9 mouse cellular contexts compared by ENCODE assay signal in genomic region chr4:100537898-100538297, GRCm38 (mm10). TPM values are rescaled to one million over a fixed set of nuclear protein-coding genes. Genes with fewer than 3 reads are reported as not detected.
DNase-seq lines count a peak whose midpoint lies in the region; ATAC-seq lines count a peak whose summit lies in the region.
"Had no signal": no experiment of that assay in that cellular context is flagged by ENCODE, and none has a peak within 500 bp of the region (broad histone marks: within the 10 kb centered on the region; RNA-seq: fewer than 3 reads in every experiment).

No protein-coding gene starts in this region.

- H3K27ac ChIP-seq in midbrain, embryonic 14.5 days (replicated peaks; ENCODE audit: low read depth, low read length) = no peak overlapping the region
- H3K27ac ChIP-seq in midbrain, embryonic 16.5 days (ENCODE audit: low read length) = no peak overlapping the region
- H3K27ac ChIP-seq: heart, embryonic 13.5 days had no signal

- H3K4me2 ChIP-seq in midbrain, embryonic 14.5 days (ENCODE audit: low read length) = no peak overlapping the region
- H3K4me2 ChIP-seq in midbrain, embryonic 16.5 days (ENCODE audit: low read length) = no peak overlapping the region
- H3K4me2 ChIP-seq: heart, embryonic 13.5 days had no signal

- no peaks in the 10 kb centered on the region for H3K27me3 ChIP-seq in midbrain, embryonic 14.5 days (ENCODE audit: control insufficient read depth, insufficient read depth, low read length)
- no peaks in the 10 kb centered on the region for H3K27me3 ChIP-seq in midbrain, embryonic 16.5 days (ENCODE audit: control insufficient read depth, insufficient read depth, low read depth, low read length)
- H3K27me3 ChIP-seq: heart, embryonic 13.5 days had no signal

- no peak for ATAC-seq in cerebellum, adult (ENCODE audit: insufficient number of reproducible peaks, low FRiP score, low TSS enrichment)
- no peak for ATAC-seq in midbrain, embryonic 14.5 days (ENCODE audit: low FRiP score, low TSS enrichment)
- ATAC-seq in midbrain, embryonic 16.5 days = no peak

- no peaks in the 10 kb centered on the region for H3K4me1 ChIP-seq in midbrain, embryonic 14.5 days (ENCODE audit: control insufficient read depth, insufficient read depth, low read length)
- H3K4me1 ChIP-seq in midbrain, embryonic 16.5 days (ENCODE audit: control insufficient read depth, insufficient read depth, low read length) = no peaks in the 10 kb centered on the region
- H3K4me1 ChIP-seq: heart, embryonic 13.5 days had no signal

- H3K9me3 ChIP-seq in midbrain, embryonic 14.5 days (ENCODE audit: control insufficient read depth, low read length) = no peaks in the 10 kb centered on the region
- H3K9me3 ChIP-seq in midbrain, embryonic 16.5 days (replicated peaks; ENCODE audit: control insufficient read depth, low read length, poor library complexity, severe bottlenecking) = no peaks in the 10 kb centered on the region
- H3K9me3 ChIP-seq: heart, embryonic 13.5 days had no signal

- peak; percentile 57 for DNase-seq in cerebellum, adult 18-20 months
- DNase-seq in midbrain, embryonic 14.5 days = peak; percentile 92
- peak; percentile 74 for DNase-seq in cerebellum, adult 9-10 months
- DNase-seq in hindlimb bud, embryonic 11.5 days (ENCODE audit: extremely low spot score, low read depth, low spot score) = peak; percentile 71
- peak; percentile 37 for DNase-seq in lung, postnatal 25 days (ENCODE audit: low spot score)
- DNase-seq in natural killer cell, adult 2 months (ENCODE audit: low spot score in 2 of 2) = no peak

- H3K4me3 ChIP-seq in midbrain, embryonic 14.5 days (replicated peaks; ENCODE audit: low read depth, low read length) = no peak overlapping the region
- H3K4me3 ChIP-seq in midbrain, embryonic 16.5 days (ENCODE audit: low read depth, low read length) = no peak overlapping the region
- H3K4me3 ChIP-seq: heart, embryonic 13.5 days had no signal

- H3K36me3 ChIP-seq in midbrain, embryonic 14.5 days (ENCODE audit: control insufficient read depth, insufficient read depth, low read length) = no peaks in the 10 kb centered on the region
- no peaks in the 10 kb centered on the region for H3K36me3 ChIP-seq in midbrain, embryonic 16.5 days (ENCODE audit: control insufficient read depth, insufficient read depth, low read length)
- H3K36me3 ChIP-seq: heart, embryonic 13.5 days had no signal

- no peak overlapping the region for H3K9ac ChIP-seq in midbrain, embryonic 14.5 days (replicated peaks; ENCODE audit: low read length)
- no peak overlapping the region for H3K9ac ChIP-seq in midbrain, embryonic 16.5 days (ENCODE audit: low read depth, low read length)
- H3K9ac ChIP-seq: heart, embryonic 13.5 days had no signal

- 3% methylated on average over 3 of the region's 3 CpGs for WGBS in midbrain, embryonic 14.5 days
- 2% methylated on average over 3 of the region's 3 CpGs for WGBS in midbrain, embryonic 16.5 days

RNA-seq across cellular contexts. Expression of gene Ube2u, which starts 59.2 kb away (rescaled TPM):
- polyA plus RNA-seq in midbrain, embryonic 14.5 days (2014; fragmentation: Nextera tagmentation; extraction: Ambion mirVana) = 0.26 and 0.36 TPM in 2 replicates
- 0.53 and 0.82 TPM in 2 replicates for polyA plus RNA-seq in midbrain, embryonic 16.5 days (2015; fragmentation: Nextera tagmentation; extraction: Ambion mirVana)

Comparison
In these comparisons a context has a peak if more than half of its experiments do, and no peak if none do; other contexts are left out.
1. DNase-seq: peak in cerebellum, adult 18-20 months (2 of 2), midbrain, embryonic 14.5 days (single experiment), cerebellum, adult 9-10 months (single experiment), hindlimb bud, embryonic 11.5 days (single experiment) and lung, postnatal 25 days (single experiment); none in natural killer cell, adult 2 months (0 of 2).